Mouse (Mus musculus) liver, embryonic 15.5 days (tissue): Measurements from ENCODE around the gene Vmn2r124. TPM values are rescaled to one million over a fixed set of nuclear protein-coding genes. Genes with fewer than 3 reads are reported as not detected.
"Not testable (repeated sequence)": the region's sequence is repeated elsewhere in the genome, so short reads cannot be mapped to it uniquely, and the experiment has no call there.

ENCODE experiments used
- ATAC-seq: fragments of 200-750 bp; cut with Nextera tagmentation; 2 replicates; pipeline ENCODE4 v1.8.0; 2017; ENCODE audit warnings: moderate number of reproducible peaks, mild to moderate bottlenecking, moderate library complexity; ENCODE audit not compliant: insufficient read depth
- H3K27ac ChIP-seq: fragments of 300-500 bp; sonication (generic); replicated peaks from 2 replicates; pipeline ENCODE4 v1.5.1; 2015; ENCODE audit warnings: mild to moderate bottlenecking, inconsistent platforms
- H3K27me3 ChIP-seq: fragments of 300-500 bp; sonication (generic); 2 replicates; pipeline ENCODE4 v1.6.1; 2015; ENCODE audit warnings: mild to moderate bottlenecking, inconsistent platforms
- H3K36me3 ChIP-seq: fragments of 300-500 bp; sonication (generic); replicated peaks from 2 replicates; pipeline ENCODE4 v1.6.1; 2015; ENCODE audit warnings: moderate library complexity, mild to moderate bottlenecking, inconsistent platforms
- H3K4me1 ChIP-seq: fragments of 300-500 bp; sonication (generic); replicated peaks from 2 replicates; pipeline ENCODE4 v1.6.1; 2015; ENCODE audit warnings: inconsistent platforms
- H3K4me2 ChIP-seq: fragments of 300-500 bp; sonication (generic); 2 replicates; pipeline ENCODE4 v1.6.1; 2015; ENCODE audit warnings: moderate library complexity, mild to moderate bottlenecking, inconsistent platforms
- H3K4me3 ChIP-seq: fragments of 300-500 bp; sonication (generic); replicated peaks from 2 replicates; pipeline ENCODE4 v1.5.1; 2015; ENCODE audit warnings: mild to moderate bottlenecking, inconsistent platforms
- H3K9ac ChIP-seq: fragments of 300-500 bp; sonication (generic); 2 replicates; pipeline ENCODE4 v1.6.1; 2015; ENCODE audit warnings: moderate library complexity, mild to moderate bottlenecking, inconsistent platforms
- H3K9me3 ChIP-seq: fragments of 300-500 bp; sonication (generic); replicated peaks from 2 replicates; pipeline ENCODE4 v1.6.1; 2016; ENCODE audit warnings: inconsistent platforms
- WGBS: fragments of 180-500 bp; shearing (Covaris S2); methylation state at CpG from one replicate; pipeline ENCODE4 v1.1.7; 2015; ENCODE audit warnings: mixed read lengths; ENCODE audit not compliant: insufficient replicate concordance; 5-methylcytosine and 5-hydroxymethylcytosine counted together
- polyA plus RNA-seq: library from polyadenylated mRNA; unstranded; fragments of >200 nt; fragmentation: Nextera tagmentation; extraction: Ambion mirVana; gene quantifications from 2 replicates; pipeline ENCODE4 v1.2.1, GENCODE M21; 2015

The Vmn2r124 gene
- not detected in 2 replicates for polyA plus RNA-seq

GRCm38 (mm10) chr17:18049124-18049523, at the start of gene Vmn2r124:
Gene Vmn2r124, plus strand, starts transcription at chr17:18049424.
- Histone ChIP-seq H3K27ac (no peak within 1 kb of the TSS), H3K27me3 (no peaks in the 10 kb centered on the region), H3K4me3 (no peak within 1 kb of the TSS), H3K9ac (no peak within 1 kb of the TSS), H3K4me2 (no peak within 1 kb of the TSS), H3K36me3 (no peaks in the 10 kb centered on the region), H3K9me3 (no peaks in the 10 kb centered on the region), H3K4me1 (no peaks in the 10 kb centered on the region)
- WGBS, result 23% methylated on average over 2 of the region's 2 CpGs
- ATAC-seq, result no peak

DNA sequence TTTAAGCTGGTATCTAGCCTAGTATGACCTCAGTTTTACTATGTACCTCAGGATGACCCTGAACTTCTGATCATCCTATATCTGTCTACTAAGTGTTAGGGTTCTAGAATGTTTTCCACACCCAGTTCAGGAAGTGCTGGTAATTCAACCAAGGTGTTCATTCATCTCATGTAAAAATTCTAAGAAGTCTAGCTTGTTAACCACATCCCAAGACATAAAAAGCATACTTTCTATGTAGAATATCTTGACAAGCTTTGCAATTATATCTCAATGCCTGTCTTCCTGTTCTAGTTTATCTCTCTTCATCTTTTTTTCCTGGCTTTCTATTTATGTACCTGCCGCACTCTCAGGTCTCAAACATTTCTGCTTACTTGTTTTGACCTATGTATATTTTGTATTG, 44.5 kb upstream of the Vmn2r124 start:
- Histone ChIP-seq H3K9me3 (no peaks in the 10 kb centered on the region), H3K4me2 (no peak overlapping the region), H3K4me3 (no peak overlapping the region), H3K36me3 (no peaks in the 10 kb centered on the region), H3K4me1 (no peaks in the 10 kb centered on the region), H3K9ac (no peak overlapping the region), H3K27ac (no peak overlapping the region), H3K27me3 (no peaks in the 10 kb centered on the region)
- WGBS, result 85% methylated on average over 1 of the region's 1 CpGs
- no peak for ATAC-seq

DNA sequence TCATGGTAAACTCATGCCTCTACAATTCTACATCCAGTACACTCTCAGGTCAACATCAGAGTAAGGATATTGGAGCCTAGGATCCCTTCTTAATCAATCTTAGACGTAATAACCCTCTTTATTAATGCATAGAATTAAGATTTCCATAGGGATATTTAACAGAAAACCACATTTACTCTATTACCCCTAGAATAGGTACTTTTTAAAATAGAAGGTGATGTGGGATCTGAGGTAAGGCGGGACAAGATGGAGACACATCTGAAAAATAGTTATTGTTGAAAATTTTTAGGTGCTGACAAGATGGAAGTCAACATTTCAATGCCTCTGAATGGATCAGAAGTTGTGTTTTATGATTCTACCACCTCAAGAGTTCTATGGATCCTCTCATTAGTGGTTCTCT, 27.8 kb upstream of the Vmn2r124 start, which contains the start of gene Fpr-rs4:
TSS of gene Fpr-rs4 (plus strand) at position 301 of the 400 bp plus-strand sequence.
- 37% methylated on average over 2 of the region's 2 CpGs for WGBS
- no peak within 1 kb of the TSS for H3K4me2 ChIP-seq
- H3K9ac ChIP-seq, result no peak within 1 kb of the TSS
- H3K4me1 ChIP-seq, result no peaks in the 10 kb centered on the region
- H3K36me3 ChIP-seq, result no peaks in the 10 kb centered on the region
- H3K4me3 ChIP-seq, result no peak within 1 kb of the TSS
- no peak for ATAC-seq
- no peaks in the 10 kb centered on the region for H3K27me3 ChIP-seq
- H3K9me3 ChIP-seq, result no peaks in the 10 kb centered on the region
- no peak within 1 kb of the TSS for H3K27ac ChIP-seq

DNA sequence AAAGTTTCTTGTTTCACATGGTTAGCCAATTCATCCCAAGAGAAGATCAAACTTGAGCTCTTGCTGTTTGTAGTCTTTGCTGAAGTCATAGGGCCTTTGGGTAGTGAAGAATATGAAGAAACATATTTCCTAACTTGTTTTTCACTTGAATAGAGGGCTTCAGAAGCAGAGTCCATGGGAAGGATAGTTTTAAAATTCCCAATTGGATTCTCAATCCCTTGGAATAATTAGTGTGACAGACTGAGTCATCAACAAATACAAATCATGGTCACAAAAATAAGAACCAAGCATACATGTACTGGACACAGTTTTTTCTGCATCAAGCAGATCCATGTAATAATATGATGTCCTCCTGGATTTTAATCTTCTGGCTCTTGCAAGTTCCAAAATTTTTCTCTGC, 35.5 kb downstream of the Vmn2r124 start, which contains the start of gene Vmn2r91:
TSS of gene Vmn2r91 (plus strand) at position 301 of the 400 bp plus-strand sequence.
- H3K4me3 ChIP-seq, H3K36me3 ChIP-seq, H3K27me3 ChIP-seq, H3K9me3 ChIP-seq, H3K4me2 ChIP-seq, H3K27ac ChIP-seq, ATAC-seq, H3K4me1 ChIP-seq, H3K9ac ChIP-seq: not testable (repeated sequence)

DNA sequence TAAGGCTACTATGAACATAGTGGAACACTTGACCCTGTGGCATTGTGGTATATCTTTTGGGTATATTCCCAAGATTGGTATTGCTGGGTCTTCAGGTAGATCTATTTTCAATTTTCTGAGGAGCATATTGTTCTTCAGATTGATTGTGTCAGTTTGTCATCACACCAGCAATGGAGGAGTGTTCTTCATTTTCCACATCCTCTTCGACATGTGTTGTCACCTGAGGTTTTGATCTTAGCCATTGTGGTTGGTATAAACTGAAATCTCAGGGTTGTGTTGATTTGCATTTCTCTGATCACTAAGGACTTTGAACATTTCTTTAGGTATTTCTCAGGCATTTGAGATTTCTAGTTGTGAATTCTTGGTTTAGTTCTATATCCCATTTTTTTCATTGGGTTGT, 46.4 kb downstream of the Vmn2r124 start:
- WGBS, result 33% methylated on average over 1 of the region's 1 CpGs
- H3K27ac ChIP-seq, H3K4me1 ChIP-seq, H3K4me2 ChIP-seq, H3K4me3 ChIP-seq, H3K9me3 ChIP-seq, H3K36me3 ChIP-seq, H3K27me3 ChIP-seq, ATAC-seq, H3K9ac ChIP-seq: not testable (repeated sequence)

- H3K9ac ChIP-seq, H3K4me2 ChIP-seq, H3K4me1 ChIP-seq, H3K9me3 ChIP-seq, ATAC-seq, H3K27me3 ChIP-seq, H3K4me3 ChIP-seq, H3K36me3 ChIP-seq, H3K27ac ChIP-seq: not testable (repeated sequence)
- 65% methylated on average over 3 of the region's 3 CpGs for WGBS
Observed at GRCm38 (mm10) chr17:18102265-18102664, 53.0 kb downstream of the Vmn2r124 start.

Other genes starting within 250 kb of the Vmn2r124 start
- 4.1 TPM in 2 replicates for gene Spaca6, start 222.3 kb upstream of the Vmn2r124 start, polyA plus RNA-seq
- 0.03 and 0.05 TPM in 2 replicates for gene Has1, start 194.2 kb upstream of the Vmn2r124 start, polyA plus RNA-seq
- 6.3 and 7.9 TPM in 2 replicates for gene Fpr1, start 165.5 kb upstream of the Vmn2r124 start, polyA plus RNA-seq
- gene Fpr2, start 161.6 kb upstream of the Vmn2r124 start, polyA plus RNA-seq, result 3.4 and 3.5 TPM in 2 replicates
- gene Fpr3, start 161.6 kb upstream of the Vmn2r124 start, polyA plus RNA-seq, result not detected in 2 replicates
- gene Fpr-rs4, start 27.7 kb upstream of the Vmn2r124 start, polyA plus RNA-seq, result not detected in 2 replicates
- gene Vmn2r91, start 35.6 kb downstream of the Vmn2r124 start, polyA plus RNA-seq, result not detected in 2 replicates
- not detected in 2 replicates for gene Vmn2r92, start 102.5 kb downstream of the Vmn2r124 start, polyA plus RNA-seq
- not detected in 2 replicates for gene Vmn2r94, start 228.3 kb downstream of the Vmn2r124 start, polyA plus RNA-seq
- gene Vmn2r93, start 248.7 kb downstream of the Vmn2r124 start, polyA plus RNA-seq, result not detected in 2 replicates